Mouse (Mus musculus) brain, adult 2 months (tissue): Measurements from ENCODE around the gene Klk1.

Experiments
- DNase-seq: peaks from one replicate; pipeline ENCODE4 v3.0.0; 2011; ENCODE audit warnings: low read depth, low spot score

The Klk1 gene

DNA sequence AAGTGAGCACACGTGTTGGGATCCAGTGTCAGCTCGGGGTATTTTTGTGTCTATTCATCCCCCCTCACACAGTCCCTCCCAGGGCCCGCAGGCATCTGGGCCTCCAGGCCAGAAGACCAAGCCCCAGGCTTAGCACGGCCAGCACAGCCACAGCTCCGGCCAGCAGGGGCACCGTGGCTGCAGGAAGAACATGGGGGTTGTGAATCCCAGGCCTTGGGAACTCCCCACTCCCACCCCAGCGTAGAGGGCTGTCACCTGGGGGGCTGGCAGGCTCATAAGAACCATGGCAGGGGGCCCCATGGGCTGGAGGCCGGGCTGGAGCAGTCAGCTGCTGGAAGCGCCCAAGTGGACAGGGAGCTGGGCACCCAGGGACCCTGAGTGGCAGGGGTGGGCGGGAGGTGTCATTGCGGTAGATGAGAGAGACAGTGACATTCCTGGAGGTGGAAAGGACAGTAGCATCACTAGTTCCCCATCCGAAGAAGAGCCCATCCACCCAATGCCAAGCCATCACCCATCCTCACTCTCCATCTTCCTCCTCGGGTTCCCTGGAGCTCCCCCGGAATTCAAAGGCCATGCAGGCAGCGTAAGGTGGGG lies 28.0 kb downstream of the Klk1 start:
- no peak for DNase-seq

DNA sequence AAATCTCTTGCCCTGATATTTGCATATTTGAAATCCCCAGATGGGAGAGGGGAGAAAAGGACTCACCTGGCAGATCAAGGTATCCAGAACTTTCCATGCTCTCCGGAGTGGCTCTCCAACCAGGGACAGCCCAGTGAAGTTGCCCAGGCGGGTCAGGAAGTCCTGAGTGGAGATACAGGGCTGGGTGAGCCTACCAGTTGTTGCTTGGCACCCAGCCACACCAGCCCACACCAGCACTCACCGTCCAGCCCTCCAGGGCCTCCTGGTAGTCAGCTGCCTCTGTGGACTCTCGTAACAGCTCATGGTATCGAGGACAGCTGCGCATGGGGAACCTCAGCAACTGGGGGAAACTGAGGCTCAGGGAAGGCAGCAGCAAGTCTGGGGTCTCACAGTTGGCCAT lies 29.8 kb downstream of the Klk1 start:
- DNase-seq = no peak

DNA sequence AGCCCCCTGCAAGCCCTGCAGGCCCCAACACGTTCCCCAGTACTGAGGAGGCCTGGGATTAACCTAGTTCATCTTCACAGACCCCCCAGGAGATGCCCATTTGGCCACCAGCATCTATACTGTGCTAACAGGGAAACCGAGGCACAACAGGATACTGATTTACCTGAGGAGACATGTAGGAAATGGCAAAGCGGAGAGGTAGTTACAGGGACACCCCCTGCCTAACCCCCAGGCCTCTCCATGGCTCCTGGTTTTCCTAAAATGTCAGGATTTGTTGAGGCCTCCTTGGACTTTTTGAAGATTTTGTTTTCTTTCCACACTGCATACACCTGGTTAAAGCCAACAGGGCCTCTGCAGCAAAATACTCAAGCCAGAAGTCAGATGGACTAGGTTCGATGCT lies 32.1 kb downstream of the Klk1 start, which contains the start of gene Acp4:
Gene Acp4 (minus strand): TSS at position 101 of the 400 bp plus-strand sequence.
- no peak for DNase-seq

DNA sequence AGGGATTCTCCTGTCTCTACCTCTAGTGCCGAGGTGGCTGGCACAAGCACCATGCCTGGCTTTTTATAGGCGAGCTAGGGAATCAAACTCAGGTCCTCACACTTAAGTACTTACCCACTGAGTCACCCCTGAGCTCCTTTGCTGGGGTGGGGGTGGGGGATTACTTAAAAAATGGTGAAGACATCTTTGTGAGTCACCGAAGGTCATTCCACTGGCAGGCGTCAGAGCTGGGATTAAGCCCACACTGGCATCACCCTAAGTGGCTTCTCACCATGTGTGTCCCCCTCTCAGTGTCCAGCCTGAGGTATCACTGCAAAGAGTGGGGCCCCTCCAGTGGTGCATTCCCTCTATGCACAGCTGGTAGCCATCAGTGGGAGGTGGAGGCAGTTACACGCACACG lies 35.2 kb downstream of the Klk1 start:
- no peak for DNase-seq

DNA sequence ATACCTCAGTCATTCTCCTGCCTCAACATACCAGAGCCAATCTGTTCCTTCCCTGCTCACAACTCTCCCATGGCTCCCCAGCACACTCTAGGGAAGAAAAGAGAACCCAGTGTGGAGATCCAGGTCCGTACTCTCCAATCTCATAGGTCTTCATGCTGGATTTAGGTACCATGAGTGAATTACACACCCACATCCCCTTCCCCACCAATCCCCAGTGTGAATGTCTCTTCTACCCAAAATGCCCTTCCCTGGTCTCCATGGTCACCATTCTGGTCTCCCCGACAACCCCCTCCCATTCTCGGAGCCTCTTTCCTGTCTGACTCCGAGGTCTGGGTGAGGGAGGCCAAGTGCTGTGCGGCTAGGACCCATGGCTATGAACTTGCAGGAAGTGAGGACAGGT lies 36.0 kb downstream of the Klk1 start, which contains the start of gene Gm15517:
Gene Gm15517 (plus strand): TSS at position 301 of the 400 bp plus-strand sequence.
- no peak for DNase-seq

DNA sequence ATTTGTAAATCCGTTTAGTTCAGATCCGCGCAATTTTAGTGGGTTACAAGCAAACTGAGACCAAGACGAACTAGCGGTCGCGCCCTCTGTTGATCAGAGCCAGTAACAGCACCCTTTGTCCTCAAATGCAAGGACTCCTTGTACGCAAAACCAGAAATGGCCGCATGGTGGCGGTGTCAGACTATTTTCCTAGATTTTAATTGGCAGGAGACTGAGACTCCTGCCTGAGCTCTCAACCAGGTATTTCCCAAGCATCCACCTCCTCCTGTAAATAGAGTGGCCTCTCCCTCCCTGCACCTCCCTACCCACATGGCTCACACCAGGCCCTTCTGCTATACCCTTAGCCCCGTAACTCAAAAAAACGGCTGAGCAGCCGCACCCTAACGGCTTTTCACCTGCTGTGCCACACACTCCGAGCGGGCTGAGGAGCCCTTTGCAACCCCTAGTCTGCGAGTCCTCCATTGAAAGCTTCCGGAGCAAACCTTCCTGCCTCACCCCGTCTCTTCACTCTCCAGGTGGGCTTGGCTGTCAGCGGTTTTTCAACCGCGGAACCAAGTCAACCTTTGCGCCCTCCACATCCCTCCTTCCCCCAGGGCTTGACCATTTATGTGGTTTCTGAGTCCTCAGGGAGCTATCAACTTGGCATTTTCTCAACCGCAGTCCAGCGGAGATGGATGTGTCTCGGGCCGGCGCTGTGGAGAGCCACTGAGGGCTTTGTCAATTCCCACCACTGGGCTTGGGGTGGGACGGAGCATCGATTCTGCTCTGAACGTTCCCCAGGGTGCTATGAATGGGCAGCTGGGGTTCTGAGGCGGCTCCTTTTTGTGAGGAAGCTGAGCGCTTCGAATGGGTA lies 37.9 kb downstream of the Klk1 start:
- peak; percentile 98 for DNase-seq

DNA sequence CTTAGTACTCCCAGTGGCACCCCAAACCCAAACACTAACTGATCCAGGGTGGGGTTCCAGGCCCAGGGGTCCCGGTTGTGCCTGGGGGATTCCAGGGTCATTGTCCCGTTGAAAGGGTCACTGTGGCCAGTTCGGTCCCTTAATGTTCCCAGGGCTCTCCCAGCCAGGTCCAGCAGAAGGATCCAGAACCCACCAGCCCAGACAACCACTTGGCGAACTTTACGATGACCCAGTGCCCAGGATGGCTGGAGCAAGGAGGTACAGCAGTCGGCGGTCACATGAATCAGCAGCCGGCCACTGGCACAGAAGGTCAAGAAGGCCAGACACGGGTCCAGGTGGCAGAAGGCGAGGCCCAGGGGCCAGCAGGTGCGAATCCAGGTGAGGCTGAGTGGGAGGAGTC lies 43.0 kb downstream of the Klk1 start:
- DNase-seq = no peak

DNA sequence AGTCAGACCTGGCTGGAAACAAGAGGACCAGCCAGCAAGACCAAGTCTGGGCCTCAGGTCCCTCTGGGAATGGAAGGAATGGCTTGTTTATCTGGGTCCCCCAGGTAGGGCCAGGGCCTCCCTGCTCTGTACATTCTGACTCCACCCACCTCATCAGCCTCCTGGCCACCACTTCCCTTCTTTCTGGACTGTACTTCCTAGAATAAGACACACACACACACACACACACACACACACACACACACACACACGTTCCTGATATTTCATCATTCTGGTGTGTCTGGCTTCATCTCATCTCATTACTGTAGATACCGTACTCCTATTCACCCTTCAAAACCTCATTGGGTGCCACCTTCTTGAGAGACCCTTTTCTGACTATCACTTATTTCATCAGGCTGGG lies 44.2 kb downstream of the Klk1 start:
- DNase-seq = no peak

DNA sequence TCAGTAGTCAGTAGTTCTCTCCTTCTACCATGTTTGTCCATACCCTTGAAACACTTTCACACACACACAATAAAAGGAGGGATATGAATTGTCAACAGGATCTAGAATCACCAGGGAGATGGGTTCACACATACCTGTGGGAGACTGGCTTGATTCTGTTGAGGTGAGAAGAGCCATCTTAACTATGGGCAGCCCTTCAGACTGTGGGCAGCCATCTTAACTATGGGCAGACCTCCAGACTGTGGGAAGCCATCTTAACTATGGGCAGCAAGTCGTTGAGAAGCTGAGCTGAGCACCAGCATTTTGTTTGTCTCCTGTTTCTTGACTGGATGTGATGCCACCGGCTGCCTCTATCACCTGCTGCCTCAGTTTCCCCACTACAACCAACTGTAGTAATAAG lies 46.1 kb downstream of the Klk1 start:
- peak; percentile 72 for DNase-seq

DNA sequence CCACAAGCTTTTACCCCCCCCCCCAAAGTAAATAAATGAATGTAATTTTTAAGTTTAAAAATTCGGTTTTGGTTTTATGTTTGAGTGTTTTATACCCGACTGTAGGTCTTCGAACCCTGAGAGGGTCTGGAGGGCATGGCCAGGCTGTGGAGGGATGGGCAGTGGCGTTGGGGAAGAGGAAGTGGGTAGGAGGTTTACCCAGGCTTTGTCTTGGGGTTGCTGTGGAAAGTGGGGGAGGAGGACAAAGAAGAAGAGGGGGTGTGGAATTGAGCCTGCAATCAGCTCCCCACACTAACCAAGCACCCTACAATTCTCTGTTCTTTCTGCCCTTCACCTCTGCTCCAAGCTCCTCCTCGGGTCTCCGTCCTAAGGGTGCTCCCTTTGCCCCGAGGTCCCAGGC lies 47.4 kb downstream of the Klk1 start:
- DNase-seq = no peak

DNA sequence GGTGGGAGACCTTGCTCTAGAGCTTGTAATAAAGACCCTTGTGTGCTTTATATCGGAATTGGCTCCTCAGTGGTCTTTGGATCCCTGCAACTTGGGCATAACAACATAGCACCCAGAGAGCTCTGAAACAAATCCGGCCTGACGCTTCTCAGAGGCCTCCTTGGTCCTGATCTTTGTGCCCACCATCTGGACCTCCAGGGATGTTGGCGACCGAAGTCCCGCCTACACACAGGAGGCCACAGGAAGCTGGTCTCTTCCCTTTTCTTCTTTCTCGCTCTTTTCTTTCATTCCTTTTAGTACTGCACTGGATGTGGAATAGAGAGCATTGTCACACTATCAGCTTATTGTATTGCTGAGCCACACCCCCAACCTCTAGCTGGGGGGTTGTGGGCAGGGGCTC lies 48.3 kb downstream of the Klk1 start:
- no peak for DNase-seq

DNA sequence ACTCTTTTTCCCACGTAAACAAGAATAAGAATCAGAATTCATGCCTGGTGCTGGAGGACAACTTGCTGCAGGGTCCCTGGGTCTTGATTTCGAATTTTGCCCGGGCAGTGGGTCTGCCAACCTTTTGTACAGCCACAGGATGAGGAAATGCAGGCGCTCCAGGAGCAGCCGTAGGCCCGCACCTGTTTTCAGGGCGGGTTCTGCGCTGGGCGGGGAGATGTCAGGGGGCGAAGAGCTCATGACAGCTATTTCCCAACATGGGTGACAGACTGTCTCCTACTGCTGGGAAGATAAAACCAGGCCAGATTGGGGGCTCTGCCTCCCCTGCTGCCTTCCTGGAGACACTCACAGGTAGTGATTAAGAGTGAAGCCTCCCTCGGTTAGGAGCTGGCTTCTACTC lies 48.9 kb downstream of the Klk1 start:
- no peak for DNase-seq

DNA sequence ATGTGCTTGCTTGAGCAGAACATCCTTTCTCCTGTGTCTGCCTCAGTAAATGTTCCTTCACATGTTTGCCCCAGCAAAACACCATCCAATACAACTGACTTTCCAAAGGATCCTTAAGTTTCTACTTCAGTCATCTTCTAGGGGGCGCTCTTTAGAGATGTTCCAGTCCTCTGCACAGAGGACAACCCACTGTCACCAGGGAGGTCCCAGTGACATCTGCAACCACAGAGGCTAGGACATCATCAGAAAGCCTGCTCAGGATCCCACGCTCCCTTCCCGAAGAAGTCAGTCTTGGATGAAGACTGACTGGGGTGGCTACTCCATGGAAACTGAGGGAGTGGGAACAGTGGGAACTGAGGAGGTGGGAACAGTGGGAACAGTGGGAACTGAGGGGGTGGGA lies 50.4 kb downstream of the Klk1 start:
- no peak for DNase-seq

DNA sequence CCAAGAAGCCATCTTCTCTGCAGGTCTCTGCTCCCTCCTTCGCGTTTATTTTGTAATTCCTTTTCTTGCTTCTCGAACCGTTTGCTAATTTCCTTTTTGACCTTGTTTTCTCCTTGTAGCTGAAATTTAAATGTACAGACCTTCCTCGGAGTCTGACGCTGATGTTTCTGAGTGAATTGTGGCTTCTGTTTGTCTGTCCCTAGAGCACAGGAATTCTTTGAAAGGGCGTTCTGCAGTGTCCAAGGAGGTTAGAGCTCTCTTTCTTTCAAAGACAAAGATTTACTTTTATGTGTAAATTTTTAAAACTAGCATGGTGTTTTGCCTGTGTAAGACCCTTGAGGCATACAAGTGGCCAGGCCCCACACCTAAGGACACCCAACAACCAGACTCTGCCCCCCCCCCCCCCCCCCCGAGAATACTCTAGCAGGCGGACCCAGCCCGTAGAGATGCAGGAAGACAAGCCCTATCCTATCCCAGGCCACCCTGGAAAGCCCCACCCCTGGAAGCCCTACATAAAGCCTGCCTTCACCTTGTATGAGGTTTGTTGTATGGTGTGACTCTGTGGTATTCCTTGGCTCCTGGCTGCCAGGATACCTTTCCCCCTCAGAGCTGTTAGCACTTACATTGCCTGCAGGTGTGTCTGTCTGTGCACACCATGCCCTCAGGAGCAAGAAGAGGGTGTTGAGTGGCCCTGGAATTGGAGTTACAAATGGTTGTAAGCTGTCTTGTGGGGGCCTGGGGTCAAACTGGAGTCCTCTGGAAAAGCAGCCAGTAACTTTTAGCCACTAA lies 51.5 kb downstream of the Klk1 start:
- DNase-seq = no peak

DNA sequence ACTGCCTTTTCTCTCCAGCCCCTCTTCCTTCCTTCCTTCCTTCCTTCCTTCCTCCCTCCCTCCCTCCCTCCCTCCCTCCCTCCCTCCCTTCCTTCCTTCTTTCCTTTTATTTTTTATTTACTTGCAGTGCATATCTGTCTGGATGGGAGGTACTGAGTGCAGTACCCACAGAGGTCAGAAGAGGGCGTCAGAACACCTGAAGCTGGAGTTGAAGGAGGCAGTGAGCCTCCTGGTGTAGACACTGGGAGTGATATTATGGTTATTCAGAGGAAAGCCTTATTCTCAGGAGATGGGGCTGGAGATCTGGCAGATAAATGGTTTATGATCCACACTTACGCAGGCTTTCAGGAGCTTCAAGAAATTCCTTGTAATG lies 52.1 kb downstream of the Klk1 start:
- peak; percentile 88 for DNase-seq
